Mouse (Mus musculus) kidney, embryonic 16.5 days (tissue): ENCODE measurements around the gene Hnf4a. TPM values are rescaled to one million over a fixed set of nuclear protein-coding genes. Genes with fewer than 3 reads are reported as not detected.

ENCODE experiments used
- ATAC-seq: fragments of 200-750 bp; cut with Nextera tagmentation; 2 replicates; pipeline ENCODE4 v1.8.0; 2017; ENCODE audit warnings: moderate TSS enrichment; ENCODE audit not compliant: low FRiP score, low TSS enrichment
- H3K27ac ChIP-seq: fragments of 300-500 bp; sonication (generic); 2 replicates; pipeline ENCODE4 v1.5.1; 2014; ENCODE audit warnings: low read length
- H3K27me3 ChIP-seq: fragments of 300-500 bp; sonication (generic); 2 replicates; pipeline ENCODE4 v1.6.1; 2014; ENCODE audit warnings: low read length, control low read depth, mixed read lengths; ENCODE audit not compliant: insufficient read depth
- H3K36me3 ChIP-seq: fragments of 300-500 bp; sonication (generic); 2 replicates; pipeline ENCODE4 v1.6.1; 2014; ENCODE audit warnings: low read length, control low read depth, mixed read lengths; ENCODE audit not compliant: insufficient read depth
- H3K4me1 ChIP-seq: fragments of 300-500 bp; sonication (generic); 2 replicates; pipeline ENCODE4 v1.6.1; 2014; ENCODE audit warnings: low read length, control low read depth, mixed read lengths; ENCODE audit not compliant: insufficient read depth
- H3K4me2 ChIP-seq: fragments of 300-500 bp; sonication (generic); replicated peaks from 2 replicates; pipeline ENCODE4 v1.6.1; 2014; ENCODE audit warnings: low read depth, low read length
- H3K4me3 ChIP-seq: fragments of 300-500 bp; sonication (generic); 2 replicates; pipeline ENCODE4 v1.5.1; 2014; ENCODE audit warnings: mild to moderate bottlenecking, low read length
- H3K9ac ChIP-seq: fragments of 300-500 bp; sonication (generic); replicated peaks from 2 replicates; pipeline ENCODE4 v1.6.1; 2014; ENCODE audit warnings: low read length
- H3K9me3 ChIP-seq: fragments of 300-500 bp; sonication (generic); 2 replicates; pipeline ENCODE4 v1.6.1; 2016; ENCODE audit warnings: low read length, control low read depth
- WGBS: fragments of 180-500 bp; shearing (Covaris S2); extraction: QIAGEN DNeasy Blood & Tissue Kit; methylation state at CpG from one replicate; pipeline ENCODE4 v1.1.7; 2014; 5-methylcytosine and 5-hydroxymethylcytosine counted together
- polyA plus RNA-seq: library from polyadenylated mRNA; unstranded; fragments of >200 nt; fragmentation: Nextera tagmentation; extraction: Ambion mirVana; gene quantifications from 2 replicates; pipeline ENCODE4 v1.2.1, GENCODE M21; 2015

Hnf4a gene
- polyA plus RNA-seq, 1 experiment from 2014 or later = 25.8 TPM

GRCm38 (mm10) chr2:163487360-163487759 lies 19.2 kb upstream of the Hnf4a start:
- H3K9ac ChIP-seq = no peak overlapping the region
- H3K9me3 ChIP-seq = no peaks in the 10 kb centered on the region
- no peaks in the 10 kb centered on the region for H3K36me3 ChIP-seq
- 86% methylated on average over 3 of the region's 3 CpGs for WGBS
- ATAC-seq = no peak
- H3K27me3 ChIP-seq = 0 out of 2 replicates have a peak, but pooled peaks cover 6% of the 10 kb centered on the region
- no peaks in the 10 kb centered on the region for H3K4me1 ChIP-seq
- H3K4me3 ChIP-seq = no peak overlapping the region
- no peak overlapping the region for H3K27ac ChIP-seq
- H3K4me2 ChIP-seq = no peak overlapping the region

GRCm38 (mm10) chr2:163489725-163490291 lies 16.8 kb upstream of the Hnf4a start:
- Histone ChIP-seq H3K27ac (no peak overlapping the region), H3K4me1 (no peaks in the 10 kb centered on the region), H3K9me3 (no peaks in the 10 kb centered on the region), H3K4me2 (no peak overlapping the region), H3K4me3 (no peak overlapping the region), H3K27me3 (peaks cover 3% of the 10 kb centered on the region; the same call in 1 of the 2 replicates), H3K9ac (no peak overlapping the region), H3K36me3 (no peaks in the 10 kb centered on the region)
- 28% methylated on average over 5 of the region's 5 CpGs for WGBS
- 0 out of 2 replicates have a peak, but pooled peaks have one; percentile 46 for ATAC-seq

GRCm38 (mm10) chr2:163490656-163491055 lies 16.0 kb upstream of the Hnf4a start:
- H3K4me1 ChIP-seq = no peaks in the 10 kb centered on the region
- peaks cover 3% of the 10 kb centered on the region; the same call in 1 of the 2 replicates for H3K27me3 ChIP-seq
- no peak for ATAC-seq
- no peak overlapping the region for H3K4me3 ChIP-seq
- no peak overlapping the region for H3K27ac ChIP-seq
- no peak overlapping the region for H3K4me2 ChIP-seq
- H3K36me3 ChIP-seq = no peaks in the 10 kb centered on the region
- H3K9ac ChIP-seq = no peak overlapping the region
- H3K9me3 ChIP-seq = no peaks in the 10 kb centered on the region
- WGBS = 93% methylated on average over 17 of the region's 17 CpGs

- Histone ChIP-seq H3K9ac (no peak overlapping the region), H3K4me2 (no peak overlapping the region), H3K9me3 (no peaks in the 10 kb centered on the region), H3K4me3 (no peak overlapping the region), H3K4me1 (no peaks in the 10 kb centered on the region), H3K36me3 (no peaks in the 10 kb centered on the region), H3K27me3 (peaks cover 3% of the 10 kb centered on the region; the same call in 1 of the 2 replicates), H3K27ac (no peak overlapping the region)
- peak; percentile 27; the same call in 1 of the 2 replicates for ATAC-seq
- 63% methylated on average over 7 of the region's 7 CpGs for WGBS
Measured at GRCm38 (mm10) chr2:163491351-163491750, 15.3 kb upstream of the Hnf4a start.

GRCm38 (mm10) chr2:163492018-163492417 lies 14.6 kb upstream of the Hnf4a start, which contains the start of gene R3hdml:
Gene R3hdml, plus strand, starts transcription at chr2:163492318.
- no peak for ATAC-seq
- 67% methylated on average over 5 of the region's 5 CpGs for WGBS
- Histone ChIP-seq H3K4me1 (no peaks in the 10 kb centered on the region), H3K4me3 (no peak within 1 kb of the TSS; the same call in 1 of the 2 replicates), H3K27me3 (peaks cover 3% of the 10 kb centered on the region; the same call in 1 of the 2 replicates), H3K9me3 (no peaks in the 10 kb centered on the region), H3K9ac (no peak within 1 kb of the TSS), H3K27ac (no peak within 1 kb of the TSS), H3K36me3 (no peaks in the 10 kb centered on the region), H3K4me2 (no peak within 1 kb of the TSS)

- Histone ChIP-seq H3K36me3 (no peaks in the 10 kb centered on the region), H3K9ac (no peak overlapping the region), H3K4me1 (no peaks in the 10 kb centered on the region), H3K9me3 (no peaks in the 10 kb centered on the region), H3K27me3 (peaks cover 3% of the 10 kb centered on the region; the same call in 1 of the 2 replicates), H3K4me2 (no peak overlapping the region), H3K27ac (no peak overlapping the region), H3K4me3 (no peak overlapping the region)
- 43% methylated on average over 5 of the region's 5 CpGs for WGBS
- ATAC-seq = no peak
Measured at GRCm38 (mm10) chr2:163493031-163493430, 13.6 kb upstream of the Hnf4a start.

GRCm38 (mm10) chr2:163493976-163494375 lies 12.6 kb upstream of the Hnf4a start:
- Histone ChIP-seq H3K4me1 (no peaks in the 10 kb centered on the region), H3K27ac (no peak overlapping the region), H3K4me2 (no peak overlapping the region), H3K36me3 (no peaks in the 10 kb centered on the region), H3K27me3 (peaks cover 3% of the 10 kb centered on the region; the same call in 1 of the 2 replicates), H3K9me3 (no peaks in the 10 kb centered on the region), H3K9ac (no peak overlapping the region), H3K4me3 (no peak overlapping the region)
- no peak for ATAC-seq
- 56% methylated on average over 5 of the region's 5 CpGs for WGBS

- Histone ChIP-seq H3K27ac (no peak overlapping the region), H3K9me3 (no peaks in the 10 kb centered on the region), H3K4me1 (no peaks in the 10 kb centered on the region), H3K4me3 (no peak overlapping the region), H3K27me3 (peaks cover 3% of the 10 kb centered on the region; the same call in 1 of the 2 replicates), H3K4me2 (no peak overlapping the region), H3K36me3 (no peaks in the 10 kb centered on the region), H3K9ac (no peak overlapping the region)
- 47% methylated on average over 6 of the region's 6 CpGs for WGBS
- no peak for ATAC-seq
Measured at GRCm38 (mm10) chr2:163494456-163494855, 12.2 kb upstream of the Hnf4a start.

- WGBS = 61% methylated on average over 2 of the region's 2 CpGs
- Histone ChIP-seq H3K36me3 (no peaks in the 10 kb centered on the region), H3K9me3 (no peaks in the 10 kb centered on the region), H3K9ac (no peak overlapping the region), H3K4me3 (no peak overlapping the region), H3K27me3 (no peaks in the 10 kb centered on the region), H3K27ac (no peak overlapping the region), H3K4me1 (no peaks in the 10 kb centered on the region), H3K4me2 (no peak overlapping the region)
- ATAC-seq = no peak
Measured at GRCm38 (mm10) chr2:163502219-163502618, 4.4 kb upstream of the Hnf4a start.

- H3K4me1 ChIP-seq = no peaks in the 10 kb centered on the region
- 56% methylated on average over 7 of the region's 7 CpGs for WGBS
- H3K4me3 ChIP-seq = no peak overlapping the region
- ATAC-seq = no peak
- H3K36me3 ChIP-seq = no peaks in the 10 kb centered on the region
- H3K4me2 ChIP-seq = no peak overlapping the region
- no peaks in the 10 kb centered on the region for H3K27me3 ChIP-seq
- no peak overlapping the region for H3K27ac ChIP-seq
- no peaks in the 10 kb centered on the region for H3K9me3 ChIP-seq
- no peak overlapping the region for H3K9ac ChIP-seq
Measured at GRCm38 (mm10) chr2:163503191-163503590, 3.4 kb upstream of the Hnf4a start.
